Comparison of ENCODE assay signal across 24 mouse cellular contexts in genomic region chr3:15284424-15285328, GRCm38 (mm10). TPM values are rescaled to one million over a fixed set of nuclear protein-coding genes. Genes with fewer than 3 reads are reported as not detected.
DNase-seq lines count a peak whose midpoint lies in the region; ATAC-seq and TF ChIP-seq lines count a peak whose summit lies in the region.
"Had no signal": no experiment of that assay in that cellular context is flagged by ENCODE, and none has a peak within 500 bp of the region (broad histone marks: within the 10 kb centered on the region; RNA-seq: fewer than 3 reads in every experiment).

No protein-coding gene starts in this region.

- ATAC-seq in kidney, embryonic 14.5 days (ENCODE audit: low FRiP score, low TSS enrichment): no peak
- ATAC-seq in midbrain, embryonic 14.5 days (ENCODE audit: low FRiP score, low TSS enrichment): no peak
- ATAC-seq: hindbrain, postnatal 0 days had no signal

- H3K4me1 ChIP-seq in kidney, adult 2 months (ENCODE audit: control insufficient read depth, insufficient read depth, low read length): no peaks in the 10 kb centered on the region
- H3K4me1 ChIP-seq in kidney, embryonic 14.5 days (ENCODE audit: control insufficient read depth, insufficient read depth, low read length): no peaks in the 10 kb centered on the region
- no peaks in the 10 kb centered on the region for H3K4me1 ChIP-seq in midbrain, embryonic 14.5 days (ENCODE audit: control insufficient read depth, insufficient read depth, low read length)
- H3K4me1 ChIP-seq: embryonic facial prominence, embryonic 12.5 days; heart, embryonic 13.5 days had no signal

- no peaks in the 10 kb centered on the region for H3K36me3 ChIP-seq in kidney, adult 2 months (ENCODE audit: control insufficient read depth, insufficient read depth, low read length)
- no peaks in the 10 kb centered on the region for H3K36me3 ChIP-seq in kidney, embryonic 14.5 days (ENCODE audit: control insufficient read depth, insufficient read depth, low read length)
- H3K36me3 ChIP-seq in macrophage (ENCODE audit: inconsistent target): no peaks in the 10 kb centered on the region
- H3K36me3 ChIP-seq in splenic B cell, adult 2 months (ENCODE audit: control insufficient read depth, insufficient read depth, low read length, poor library complexity, severe bottlenecking): no peaks in the 10 kb centered on the region
- no peaks in the 10 kb centered on the region for H3K36me3 ChIP-seq in midbrain, embryonic 14.5 days (ENCODE audit: control insufficient read depth, insufficient read depth, low read length)
- H3K36me3 ChIP-seq: embryonic facial prominence, embryonic 12.5 days; G1E; heart, embryonic 13.5 days had no signal

- no peaks in the 10 kb centered on the region for H3K9me3 ChIP-seq in kidney, embryonic 14.5 days (ENCODE audit: control insufficient read depth, low read length)
- H3K9me3 ChIP-seq in midbrain, embryonic 14.5 days (ENCODE audit: control insufficient read depth, low read length): no peaks in the 10 kb centered on the region
- H3K9me3 ChIP-seq: embryonic facial prominence, embryonic 12.5 days; G1E had no signal

- 0 out of 2 replicates have a peak overlapping the region, but pooled peaks have one; percentile 38 for H3K27ac ChIP-seq in kidney, adult 2 months (ENCODE audit: insufficient read depth, low read depth, low read length)
- no peak overlapping the region for H3K27ac ChIP-seq in kidney, embryonic 14.5 days (ENCODE audit: low read depth, low read length)
- H3K27ac ChIP-seq in macrophage: peak overlapping the region; percentile 98
- no peak overlapping the region for H3K27ac ChIP-seq in midbrain, embryonic 14.5 days (replicated peaks; ENCODE audit: low read depth, low read length)
- H3K27ac ChIP-seq: embryonic facial prominence, embryonic 12.5 days; heart, embryonic 13.5 days; hindbrain, postnatal 0 days had no signal

- no peaks in the 10 kb centered on the region for H3K27me3 ChIP-seq in kidney, adult 2 months (replicated peaks; ENCODE audit: control insufficient read depth, insufficient read depth, low read length)
- H3K27me3 ChIP-seq in kidney, embryonic 14.5 days (ENCODE audit: control insufficient read depth, insufficient read depth, low read length): no peaks in the 10 kb centered on the region
- no peaks in the 10 kb centered on the region for H3K27me3 ChIP-seq in splenic B cell, adult 2 months (ENCODE audit: control insufficient read depth, insufficient read depth, low read length, poor library complexity, severe bottlenecking)
- no peaks in the 10 kb centered on the region for H3K27me3 ChIP-seq in midbrain, embryonic 14.5 days (ENCODE audit: control insufficient read depth, insufficient read depth, low read length)
- H3K27me3 ChIP-seq: embryonic facial prominence, embryonic 12.5 days; heart, embryonic 13.5 days had no signal

- peak; percentile 14 for DNase-seq in kidney, adult 2 months
- peak; percentile 32 to 53 for DNase-seq in spleen, postnatal 36 days (ENCODE audit: low spot score in 2 of 2)
- no peak for DNase-seq in spleen, postnatal 14 days (ENCODE audit: low spot score in 2 of 2)
- DNase-seq in splenic B cell, adult 2 months (ENCODE audit: low read depth, low spot score): peak; percentile 61
- DNase-seq in midbrain, embryonic 14.5 days: no peak
- no peak for DNase-seq in frontal cortex, postnatal 25 days (ENCODE audit: low spot score in 2 of 2)
- DNase-seq: cerebellum, adult 18-20 months; gastrocnemius, postnatal 10 days; heart, postnatal 4 days; kidney, adult 11 months; kidney, postnatal 36 days; thymus, postnatal 25 days had no signal

- H3K4me3 ChIP-seq in kidney, adult 2 months (ENCODE audit: insufficient read depth, low read depth, low read length): no peak overlapping the region
- no peak overlapping the region for H3K4me3 ChIP-seq in kidney, embryonic 14.5 days (ENCODE audit: low read length)
- H3K4me3 ChIP-seq in macrophage (ENCODE audit: inconsistent target): peak overlapping the region; percentile 6
- H3K4me3 ChIP-seq in midbrain, embryonic 14.5 days (replicated peaks; ENCODE audit: low read depth, low read length): no peak overlapping the region
- H3K4me3 ChIP-seq: embryonic facial prominence, embryonic 12.5 days; heart, embryonic 13.5 days had no signal

- no peak for TF ChIP-seq POLR2A in kidney, adult 2 months (IDR thresholded peaks at IDR 0.05; ENCODE audit: low read depth, low read length)

- H3K79me2 ChIP-seq in macrophage (ENCODE audit: inconsistent target): no peaks in the 10 kb centered on the region

- no peak overlapping the region for H3K9ac ChIP-seq in kidney, embryonic 14.5 days (ENCODE audit: low read depth, low read length)
- no peak overlapping the region for H3K9ac ChIP-seq in midbrain, embryonic 14.5 days (replicated peaks; ENCODE audit: low read length)
- H3K9ac ChIP-seq: embryonic facial prominence, embryonic 12.5 days; heart, embryonic 13.5 days had no signal

- no peak overlapping the region for H3K4me2 ChIP-seq in kidney, embryonic 14.5 days (replicated peaks; ENCODE audit: low read depth, low read length)
- H3K4me2 ChIP-seq in midbrain, embryonic 14.5 days (ENCODE audit: low read length): no peak overlapping the region
- H3K4me2 ChIP-seq: embryonic facial prominence, embryonic 12.5 days; heart, embryonic 13.5 days had no signal

- TF ChIP-seq CTCF in kidney, adult 2 months (conservative IDR thresholded peaks at IDR 0.05; ENCODE audit: insufficient read depth, insufficient read length, low read depth, low read length): no peak

- WGBS in kidney, adult 2 months: 79% methylated on average over 6 of the region's 6 CpGs
- 94% methylated on average over 6 of the region's 6 CpGs for WGBS in kidney, embryonic 14.5 days
- 0% methylated on average over 6 of the region's 6 CpGs for WGBS in macrophage (ENCODE audit: missing documents)
- 88% methylated on average over 6 of the region's 6 CpGs for WGBS in midbrain, embryonic 14.5 days

RNA-seq across cellular contexts. Expression of gene Gm9733, which starts 47.4 kb away (rescaled TPM):
- 0.19 and 0.23 TPM in 2 replicates for polyA plus RNA-seq in kidney, adult 2 months (2012; rRNA removed)
- polyA plus RNA-seq in kidney, embryonic 14.5 days (2014; fragmentation: Nextera tagmentation; extraction: Ambion mirVana): not detected in 2 replicates
- not detected for total RNA-seq in macrophage (2018; cell fraction: chromatin; rRNA removed)
- total RNA-seq in macrophage (2018; cell fraction: cytosol; rRNA removed): under 1 TPM in 2 of 26 experiments, not detected in 24; 0.28 to 0.30 TPM
- not detected for total RNA-seq in macrophage (2018; cell fraction: nucleus; rRNA removed)
- polyA plus RNA-seq in macrophage (2018): not detected in 3 replicates
- not detected in 2 replicates for polyA plus RNA-seq in midbrain, embryonic 14.5 days (2014; fragmentation: Nextera tagmentation; extraction: Ambion mirVana)
- total RNA-seq: G1E; gastrocnemius, postnatal 10 days; heart, postnatal 4 days; hindbrain, postnatal 0 days; layer of hippocampus, postnatal 14 days; left cerebral cortex, postnatal 14 days; megakaryocyte-erythroid progenitor cell, adult 5-6 weeks had no signal
- polyA plus RNA-seq: brain, embryonic 14.5 days; embryonic facial prominence, embryonic 12.5 days; G1E; heart, embryonic 13.5 days; hindbrain, postnatal 0 days; limb, embryonic 14.5 days; neural tube, embryonic 14.5 days had no signal

Comparison
In these comparisons a context has a peak if more than half of its experiments do, and no peak if none do; other contexts are left out.
1. DNase-seq: peak in kidney, adult 2 months (single experiment), spleen, postnatal 36 days (2 of 2) and splenic B cell, adult 2 months (single experiment); none in spleen, postnatal 14 days (0 of 2), midbrain, embryonic 14.5 days (single experiment) and frontal cortex, postnatal 25 days (0 of 2).
2. H3K27ac ChIP-seq: peak in kidney, adult 2 months (single experiment) and macrophage (single experiment); none in kidney, embryonic 14.5 days (single experiment) and midbrain, embryonic 14.5 days (single experiment).